Comparison of ENCODE assay signal across 20 mouse cellular contexts in the genomic region with DNA sequence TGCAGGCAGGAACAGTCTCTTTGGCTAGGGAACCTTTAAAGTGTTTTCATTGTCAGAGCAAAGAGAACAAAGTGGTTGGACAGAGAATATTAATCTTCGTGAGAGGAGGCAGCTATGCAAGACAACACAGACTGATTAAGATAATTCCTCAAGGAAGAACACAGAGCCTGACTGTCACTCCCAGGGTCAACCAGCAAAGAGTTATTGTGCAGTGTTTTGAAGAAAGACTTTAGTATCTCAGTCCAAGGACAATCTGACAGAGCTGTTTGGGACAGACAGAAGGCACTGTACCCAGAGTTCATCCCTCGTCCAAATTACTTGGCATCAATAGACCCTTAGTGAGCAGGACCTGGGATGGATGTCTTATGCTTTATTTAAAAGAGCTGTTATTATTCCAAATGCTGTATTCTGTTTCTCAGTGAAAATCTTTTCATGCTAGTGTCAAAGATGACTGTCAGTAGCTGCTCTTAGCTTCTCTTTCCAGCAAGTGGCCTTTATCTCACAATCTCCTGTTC.
"Had no signal": no experiment of that assay in that cellular context is flagged by ENCODE, and none has a peak within 500 bp of the region (broad histone marks: within the 10 kb centered on the region; RNA-seq: fewer than 3 reads in every experiment).

No protein-coding gene starts in this region.

- H3K27ac ChIP-seq: kidney, embryonic 15.5 days; limb, embryonic 12.5 days; limb, embryonic 15.5 days; liver, embryonic 14.5 days; macrophage; midbrain, embryonic 13.5 days had no signal

- H3K9ac ChIP-seq: kidney, embryonic 15.5 days; limb, embryonic 12.5 days; limb, embryonic 15.5 days; liver, embryonic 14.5 days; liver, postnatal 0 days; lung, embryonic 14.5 days; midbrain, embryonic 13.5 days had no signal

- H3K9me3 ChIP-seq: kidney, embryonic 15.5 days; limb, embryonic 12.5 days; limb, embryonic 15.5 days; midbrain, embryonic 13.5 days had no signal

- DNase-seq: kidney, adult 11 months; kidney, adult 8-10 months; kidney, postnatal 10 days; kidney, postnatal 36 days; left cerebral cortex, postnatal 4 days; liver, postnatal 0 days; lung, embryonic 14.5 days; retina, postnatal 1 day; right cerebral cortex, postnatal 25 days; spleen, adult 18-20 months; thymus, adult 18-20 months; thymus, postnatal 36 days had no signal

- H3K4me2 ChIP-seq: kidney, embryonic 15.5 days; limb, embryonic 12.5 days; limb, embryonic 15.5 days; liver, embryonic 11.5 days; lung, embryonic 14.5 days; midbrain, embryonic 13.5 days had no signal

- H3K4me3 ChIP-seq: kidney, embryonic 15.5 days; limb, embryonic 12.5 days; limb, embryonic 15.5 days; midbrain, embryonic 13.5 days had no signal

- H3K4me1 ChIP-seq: kidney, embryonic 15.5 days; limb, embryonic 12.5 days; limb, embryonic 15.5 days had no signal

- H3K36me3 ChIP-seq: kidney, embryonic 15.5 days; limb, embryonic 12.5 days; limb, embryonic 15.5 days; midbrain, embryonic 13.5 days had no signal

- H3K27me3 ChIP-seq: kidney, embryonic 15.5 days; limb, embryonic 12.5 days; limb, embryonic 15.5 days; midbrain, embryonic 13.5 days had no signal

- ATAC-seq: liver, postnatal 0 days; lung, postnatal 0 days; midbrain, embryonic 13.5 days had no signal
